Mouse (Mus musculus) thymus, adult 2 months (tissue): ENCODE results near the gene Uxs1. TPM values are rescaled to one million over a fixed set of nuclear protein-coding genes. Genes with fewer than 3 reads are reported as not detected.

Experiments
- DNase-seq: peaks from one replicate; pipeline ENCODE4 v3.0.0; 2021
- H3K27ac ChIP-seq: fragments of 200-500 bp; 2 replicates; pipeline ENCODE4 v1.5.1; 2012; ENCODE audit warnings: low read length, control low read depth; ENCODE audit not compliant: control insufficient read depth, insufficient read depth
- H3K27me3 ChIP-seq: fragments of 200-500 bp; 2 replicates; pipeline ENCODE4 v1.6.1; 2012; ENCODE audit warnings: mild to moderate bottlenecking, low read length, moderate library complexity, mixed read lengths; ENCODE audit not compliant: control insufficient read depth, insufficient read depth
- H3K36me3 ChIP-seq: fragments of 200-500 bp; 2 replicates; pipeline ENCODE4 v1.6.1; 2012; ENCODE audit warnings: mild to moderate bottlenecking, low read length, moderate library complexity; ENCODE audit not compliant: control insufficient read depth, insufficient read depth
- H3K4me1 ChIP-seq: fragments of 200-500 bp; replicated peaks from 2 replicates; pipeline ENCODE4 v1.6.1; 2012; ENCODE audit warnings: low read length; ENCODE audit not compliant: control insufficient read depth, insufficient read depth
- H3K4me3 ChIP-seq: fragments of 200-500 bp; 2 replicates; pipeline ENCODE4 v1.5.1; 2012; ENCODE audit warnings: mild to moderate bottlenecking, low read length, control low read depth, moderate library complexity; ENCODE audit not compliant: control insufficient read depth, insufficient read depth
- CTCF ChIP-seq: fragments of 200-500 bp; IDR thresholded peaks from 2 replicates; pipeline ENCODE4 v1.5.1; 2012; ENCODE audit warnings: mild to moderate bottlenecking, control low read depth, low read length, moderate library complexity, borderline replicate concordance; ENCODE audit not compliant: control insufficient read depth, poor library complexity, insufficient read depth; ENCODE audit errors: extremely low read depth
- POLR2A ChIP-seq: fragments of 200-500 bp; IDR thresholded peaks from 2 replicates; pipeline ENCODE4 v1.6.1; 2012; ENCODE audit warnings: mild to moderate bottlenecking, low read length, control low read depth, moderate library complexity; ENCODE audit not compliant: control insufficient read depth, poor library complexity, insufficient read depth; ENCODE audit errors: extremely low read depth
- WGBS: fragments of 180-500 bp; shearing (Covaris S2); methylation state at CpG from one replicate; pipeline ENCODE4 v1.1.7; 2018; 5-methylcytosine and 5-hydroxymethylcytosine counted together
- polyA plus RNA-seq: library from polyadenylated mRNA; depleted of rRNA; stranded (reverse); fragments of >200 nt; gene quantifications from 2 replicates; pipeline ENCODE4 v1.2.3, GENCODE M21; 2012

Uxs1 gene
- polyA plus RNA-seq, 1 experiment: 9.0 TPM

DNA sequence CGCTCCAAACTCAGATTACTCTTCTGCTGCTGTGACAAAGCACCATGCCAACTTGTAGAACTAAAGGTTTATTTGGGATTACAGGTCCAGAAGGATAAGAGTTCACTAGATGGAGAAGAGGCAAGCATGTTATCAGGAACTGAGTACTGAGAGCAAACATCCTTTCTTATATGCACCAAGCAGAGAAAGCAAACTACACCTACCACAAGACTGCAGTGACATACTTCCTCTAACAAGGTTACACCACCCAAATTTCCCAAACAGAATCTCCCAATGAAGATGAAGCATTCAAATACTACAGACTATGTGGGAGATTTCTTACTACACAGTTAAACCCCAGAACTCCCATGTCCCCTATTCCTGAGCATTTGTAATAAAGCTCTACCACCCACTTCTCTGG lies 15.8 kb downstream of the Uxs1 start:
- WGBS: 93% methylated on average over 1 of the region's 1 CpGs
- TF ChIP-seq POLR2A: no peak
- TF ChIP-seq CTCF: no peak
- Histone ChIP-seq H3K4me1 (no peaks in the 10 kb centered on the region), H3K36me3 (no peaks in the 10 kb centered on the region), H3K27me3 (no peaks in the 10 kb centered on the region), H3K27ac (no peak overlapping the region), H3K4me3 (no peak overlapping the region)
- DNase-seq: no peak

DNA sequence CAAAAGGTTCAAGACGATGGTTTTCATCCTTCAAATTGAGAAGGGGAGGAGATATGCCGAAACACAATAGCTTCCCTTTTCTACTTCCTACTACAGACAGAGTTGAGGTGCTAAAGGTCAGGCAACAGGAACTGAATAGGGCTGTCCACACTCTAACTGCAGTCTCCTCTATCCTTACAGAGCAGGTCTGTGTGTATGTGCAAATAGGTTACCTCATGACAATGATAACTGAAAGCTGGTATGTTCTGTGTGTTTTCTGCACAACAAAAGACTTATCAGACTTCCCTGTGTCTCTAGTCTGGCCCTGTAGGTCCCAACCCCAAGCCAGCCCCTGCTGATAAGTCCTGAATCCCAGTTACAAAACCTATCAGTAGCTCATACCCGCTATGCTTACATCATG lies 16.5 kb downstream of the Uxs1 start:
- Histone ChIP-seq H3K27me3 (no peaks in the 10 kb centered on the region), H3K4me1 (no peaks in the 10 kb centered on the region), H3K4me3 (no peak overlapping the region), H3K36me3 (no peaks in the 10 kb centered on the region), H3K27ac (no peak overlapping the region)
- 78% methylated on average over 3 of the region's 3 CpGs for WGBS
- no peak for DNase-seq
- TF ChIP-seq CTCF (no peak), POLR2A (no peak)

GRCm38 (mm10) chr1:43809351-43809750 lies 18.2 kb downstream of the Uxs1 start:
- Histone ChIP-seq H3K36me3 (no peaks in the 10 kb centered on the region), H3K27ac (no peak overlapping the region), H3K27me3 (no peaks in the 10 kb centered on the region), H3K4me1 (no peaks in the 10 kb centered on the region), H3K4me3 (no peak overlapping the region)
- WGBS: 95% methylated on average over 2 of the region's 2 CpGs
- DNase-seq: no peak
- TF ChIP-seq CTCF: no peak
- TF ChIP-seq POLR2A: no peak

GRCm38 (mm10) chr1:43803906-43804474 lies 23.6 kb downstream of the Uxs1 start:
- 85% methylated on average over 1 of the region's 1 CpGs for WGBS
- H3K27ac ChIP-seq: no peak overlapping the region
- no peaks in the 10 kb centered on the region for H3K36me3 ChIP-seq
- DNase-seq: no peak
- no peak for TF ChIP-seq POLR2A
- no peak for TF ChIP-seq CTCF
- no peaks in the 10 kb centered on the region for H3K4me1 ChIP-seq
- no peak overlapping the region for H3K4me3 ChIP-seq
- no peaks in the 10 kb centered on the region for H3K27me3 ChIP-seq

- Histone ChIP-seq H3K4me3 (no peak overlapping the region), H3K36me3 (no peaks in the 10 kb centered on the region), H3K27me3 (no peaks in the 10 kb centered on the region), H3K4me1 (no peaks in the 10 kb centered on the region), H3K27ac (no peak overlapping the region)
- no peak for TF ChIP-seq CTCF
- DNase-seq: no peak
- WGBS: 100% methylated on average over 3 of the region's 3 CpGs
These were observed 29.6 kb downstream of the Uxs1 start for GRCm38 (mm10) chr1:43798048-43798447.

GRCm38 (mm10) chr1:43789765-43790164 lies 37.8 kb downstream of the Uxs1 start:
- H3K36me3 ChIP-seq: no peaks in the 10 kb centered on the region

DNA sequence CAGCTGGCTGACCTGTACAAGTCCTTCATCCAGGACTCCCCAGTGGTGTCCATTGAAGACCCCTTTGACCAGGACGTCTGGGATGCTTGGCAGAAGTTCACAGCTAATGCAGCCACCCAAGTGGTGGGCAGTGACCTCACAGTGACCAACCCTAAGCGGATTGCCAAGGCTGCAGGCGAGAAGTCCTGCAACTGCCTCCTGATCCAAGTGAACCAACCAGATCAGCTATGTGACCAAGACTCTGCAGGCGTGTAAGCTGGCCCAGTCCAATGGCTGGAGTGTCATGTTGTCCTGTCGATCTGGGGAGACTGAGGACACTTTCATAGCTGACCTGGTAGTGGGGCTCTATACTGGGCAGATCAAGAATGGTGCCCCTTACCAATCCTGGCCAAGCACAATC lies 40.9 kb downstream of the Uxs1 start:
- Histone ChIP-seq H3K27me3 (no peaks in the 10 kb centered on the region), H3K4me1 (peaks cover 4% of the 10 kb centered on the region), H3K27ac (no peak overlapping the region), H3K36me3 (no peaks in the 10 kb centered on the region), H3K4me3 (no peak overlapping the region)
- TF ChIP-seq POLR2A: no peak
- TF ChIP-seq CTCF: no peak
- WGBS: 95% methylated on average over 5 of the region's 5 CpGs
- no peak for DNase-seq

More at GRCm38 (mm10) chr1:43789765-43790164, 37.8 kb downstream of the Uxs1 start:
- 98% methylated on average over 2 of the region's 2 CpGs for WGBS
- H3K4me1 ChIP-seq: peaks cover 4% of the 10 kb centered on the region
- H3K27me3 ChIP-seq: no peaks in the 10 kb centered on the region
- no peak overlapping the region for H3K27ac ChIP-seq
- H3K4me3 ChIP-seq: no peak overlapping the region
- no peak for TF ChIP-seq CTCF
- no peak for TF ChIP-seq POLR2A
- no peak for DNase-seq
